Mouse (Mus musculus) embryonic facial prominence, embryonic 13.5 days (tissue): ENCODE measurements around the gene Trdn. TPM values are rescaled to one million over a fixed set of nuclear protein-coding genes. Genes with fewer than 3 reads are reported as not detected.

Experiments
- ATAC-seq: fragments of 200-750 bp; cut with Nextera tagmentation; 2 replicates; pipeline ENCODE4 v1.8.0; 2017; ENCODE audit warnings: low read depth; ENCODE audit not compliant: insufficient number of reproducible peaks, insufficient read depth, low FRiP score, low TSS enrichment
- H3K27ac ChIP-seq: fragments of 300-500 bp; sonication (generic); 2 replicates; pipeline ENCODE4 v1.5.1; 2015; ENCODE audit warnings: moderate library complexity, mild to moderate bottlenecking, inconsistent platforms
- H3K27me3 ChIP-seq: fragments of 300-500 bp; sonication (generic); 2 replicates; pipeline ENCODE4 v1.6.1; 2015; ENCODE audit warnings: mild to moderate bottlenecking, inconsistent platforms
- H3K36me3 ChIP-seq: fragments of 300-500 bp; sonication (generic); 2 replicates; pipeline ENCODE4 v1.6.1; 2015; ENCODE audit warnings: mild to moderate bottlenecking, inconsistent platforms
- H3K4me1 ChIP-seq: fragments of 300-500 bp; sonication (generic); 2 replicates; pipeline ENCODE4 v1.6.1; 2015; ENCODE audit warnings: inconsistent platforms
- H3K4me2 ChIP-seq: fragments of 300-500 bp; sonication (generic); 2 replicates; pipeline ENCODE4 v1.6.1; 2015; ENCODE audit warnings: moderate library complexity, mild to moderate bottlenecking, inconsistent platforms
- H3K4me3 ChIP-seq: fragments of 300-500 bp; sonication (generic); 2 replicates; pipeline ENCODE4 v1.5.1; 2015; ENCODE audit warnings: mild to moderate bottlenecking, inconsistent platforms
- H3K9ac ChIP-seq: fragments of 300-500 bp; sonication (generic); 2 replicates; pipeline ENCODE4 v1.6.1; 2015; ENCODE audit warnings: mild to moderate bottlenecking, inconsistent platforms
- H3K9me3 ChIP-seq: fragments of 300-500 bp; sonication (generic); 2 replicates; pipeline ENCODE4 v1.6.1; 2016; ENCODE audit warnings: inconsistent platforms
- WGBS: fragments of 180-500 bp; shearing (Covaris S2); methylation state at CpG from one replicate; pipeline ENCODE4 v1.1.7; 2015; ENCODE audit warnings: mixed read lengths; 5-methylcytosine and 5-hydroxymethylcytosine counted together
- polyA plus RNA-seq: library from polyadenylated mRNA; unstranded; fragments of >200 nt; fragmentation: Nextera tagmentation; extraction: Ambion mirVana; gene quantifications from 2 replicates; pipeline ENCODE4 v1.2.1, GENCODE M21; 2015

Trdn gene
- polyA plus RNA-seq = 0.89 and 0.99 TPM in 2 replicates

GRCm38 (mm10) chr10:33080254-33080653, at the start of gene Trdn:
Gene Trdn, plus strand, starts transcription at chr10:33080554.
- Histone ChIP-seq H3K9me3 (no peaks in the 10 kb centered on the region), H3K27ac (no peak within 1 kb of the TSS), H3K36me3 (no peaks in the 10 kb centered on the region), H3K27me3 (no peaks in the 10 kb centered on the region), H3K4me3 (no peak within 1 kb of the TSS), H3K9ac (no peak within 1 kb of the TSS), H3K4me1 (no peaks in the 10 kb centered on the region), H3K4me2 (no peak within 1 kb of the TSS)
- WGBS = 74% methylated on average over 1 of the region's 1 CpGs
- ATAC-seq = no peak

- Histone ChIP-seq H3K4me2 (no peak overlapping the region), H3K27ac (no peak overlapping the region), H3K4me3 (no peak overlapping the region), H3K36me3 (no peaks in the 10 kb centered on the region), H3K4me1 (no peaks in the 10 kb centered on the region), H3K27me3 (no peaks in the 10 kb centered on the region), H3K9ac (no peak overlapping the region), H3K9me3 (no peaks in the 10 kb centered on the region)
- no peak for ATAC-seq
- 70% methylated on average over 1 of the region's 1 CpGs for WGBS
Measured at GRCm38 (mm10) chr10:33060771-33061170, 19.6 kb upstream of the Trdn start.

- no peak overlapping the region for H3K4me2 ChIP-seq
- no peak overlapping the region for H3K4me3 ChIP-seq
- H3K27me3 ChIP-seq = no peaks in the 10 kb centered on the region
- H3K27ac ChIP-seq = no peak overlapping the region
- WGBS = 85% methylated on average over 1 of the region's 1 CpGs
- ATAC-seq = no peak
- H3K9ac ChIP-seq = no peak overlapping the region
- H3K4me1 ChIP-seq = no peaks in the 10 kb centered on the region
- no peaks in the 10 kb centered on the region for H3K36me3 ChIP-seq
- H3K9me3 ChIP-seq = no peaks in the 10 kb centered on the region
Measured at GRCm38 (mm10) chr10:33065566-33065965, 14.8 kb upstream of the Trdn start.

GRCm38 (mm10) chr10:33073126-33073525, 7.2 kb upstream of the Trdn start:
- Histone ChIP-seq H3K4me3 (no peak overlapping the region), H3K27me3 (no peaks in the 10 kb centered on the region), H3K4me2 (no peak overlapping the region), H3K9me3 (no peaks in the 10 kb centered on the region), H3K9ac (no peak overlapping the region), H3K4me1 (no peaks in the 10 kb centered on the region), H3K27ac (no peak overlapping the region), H3K36me3 (no peaks in the 10 kb centered on the region)
- whole genome bisulfite sequencing = 62% methylated on average over 3 of the region's 3 CpGs
- no peak for ATAC-seq

GRCm38 (mm10) chr10:33082151-33082844, 1.9 kb downstream of the Trdn start:
- ATAC-seq = no peak

GRCm38 (mm10) chr10:33082961-33083626, 2.7 kb downstream of the Trdn start:
- H3K27me3 ChIP-seq = no peaks in the 10 kb centered on the region
- H3K9ac ChIP-seq = no peak overlapping the region
- no peaks in the 10 kb centered on the region for H3K36me3 ChIP-seq
- WGBS = 75% methylated on average over 1 of the region's 1 CpGs
- no peak overlapping the region for H3K4me3 ChIP-seq
- H3K4me1 ChIP-seq = no peaks in the 10 kb centered on the region
- no peak for ATAC-seq
- H3K9me3 ChIP-seq = no peaks in the 10 kb centered on the region
- H3K27ac ChIP-seq = no peak overlapping the region
- no peak overlapping the region for H3K4me2 ChIP-seq

More at GRCm38 (mm10) chr10:33082151-33082844, 1.9 kb downstream of the Trdn start:
- no peaks in the 10 kb centered on the region for H3K9me3 ChIP-seq
- no peak overlapping the region for H3K4me3 ChIP-seq
- 63% methylated on average over 2 of the region's 2 CpGs for WGBS
- H3K27ac ChIP-seq = no peak overlapping the region
- H3K36me3 ChIP-seq = no peaks in the 10 kb centered on the region
- no peaks in the 10 kb centered on the region for H3K4me1 ChIP-seq
- no peaks in the 10 kb centered on the region for H3K27me3 ChIP-seq
- H3K4me2 ChIP-seq = no peak overlapping the region
- no peak overlapping the region for H3K9ac ChIP-seq

- ATAC-seq = no peak
- no peaks in the 10 kb centered on the region for H3K4me1 ChIP-seq
- no peaks in the 10 kb centered on the region for H3K36me3 ChIP-seq
- H3K27ac ChIP-seq = no peak overlapping the region
- no peak overlapping the region for H3K4me2 ChIP-seq
- no peaks in the 10 kb centered on the region for H3K9me3 ChIP-seq
- 70% methylated on average over 5 of the region's 5 CpGs for WGBS
- H3K27me3 ChIP-seq = no peaks in the 10 kb centered on the region
- H3K9ac ChIP-seq = no peak overlapping the region
- no peak overlapping the region for H3K4me3 ChIP-seq
Measured at GRCm38 (mm10) chr10:33083627-33084158, 3.3 kb downstream of the Trdn start.

GRCm38 (mm10) chr10:33088403-33088802, 8.0 kb downstream of the Trdn start:
- ATAC-seq = no peak
- no peak overlapping the region for H3K4me3 ChIP-seq
- H3K4me2 ChIP-seq = no peak overlapping the region
- no peaks in the 10 kb centered on the region for H3K27me3 ChIP-seq
- no peak overlapping the region for H3K27ac ChIP-seq
- H3K9ac ChIP-seq = no peak overlapping the region
- H3K36me3 ChIP-seq = no peaks in the 10 kb centered on the region
- H3K4me1 ChIP-seq = no peaks in the 10 kb centered on the region
- no peaks in the 10 kb centered on the region for H3K9me3 ChIP-seq

GRCm38 (mm10) chr10:33092400-33092799, 12.0 kb downstream of the Trdn start:
- no peak for ATAC-seq
- H3K9me3 ChIP-seq = no peaks in the 10 kb centered on the region
- H3K4me3 ChIP-seq = no peak overlapping the region
- WGBS = 65% methylated on average over 1 of the region's 1 CpGs
- H3K9ac ChIP-seq = no peak overlapping the region
- H3K36me3 ChIP-seq = no peaks in the 10 kb centered on the region
- H3K27me3 ChIP-seq = no peaks in the 10 kb centered on the region
- no peak overlapping the region for H3K4me2 ChIP-seq
- H3K27ac ChIP-seq = no peak overlapping the region
- no peaks in the 10 kb centered on the region for H3K4me1 ChIP-seq

- Histone ChIP-seq H3K27me3 (no peaks in the 10 kb centered on the region), H3K4me1 (no peaks in the 10 kb centered on the region), H3K4me3 (no peak overlapping the region), H3K9ac (no peak overlapping the region), H3K27ac (no peak overlapping the region), H3K36me3 (no peaks in the 10 kb centered on the region), H3K4me2 (no peak overlapping the region), H3K9me3 (no peaks in the 10 kb centered on the region)
- no peak for ATAC-seq
Measured at GRCm38 (mm10) chr10:33107942-33108341, 27.6 kb downstream of the Trdn start.

- no peaks in the 10 kb centered on the region for H3K9me3 ChIP-seq
- no peaks in the 10 kb centered on the region for H3K36me3 ChIP-seq
- H3K9ac ChIP-seq = no peak overlapping the region
- H3K4me1 ChIP-seq = no peaks in the 10 kb centered on the region
- H3K4me3 ChIP-seq = no peak overlapping the region
- no peak overlapping the region for H3K27ac ChIP-seq
- ATAC-seq = no peak
- H3K4me2 ChIP-seq = no peak overlapping the region
- H3K27me3 ChIP-seq = no peaks in the 10 kb centered on the region
Measured at GRCm38 (mm10) chr10:33123028-33123427, 42.7 kb downstream of the Trdn start.

GRCm38 (mm10) chr10:33144911-33145310, 64.6 kb downstream of the Trdn start:
- 77% methylated on average over 1 of the region's 1 CpGs for WGBS
- no peaks in the 10 kb centered on the region for H3K4me1 ChIP-seq
- H3K9me3 ChIP-seq = no peaks in the 10 kb centered on the region
- no peaks in the 10 kb centered on the region for H3K27me3 ChIP-seq
- H3K4me3 ChIP-seq = no peak overlapping the region
- ATAC-seq = no peak
- H3K27ac ChIP-seq = no peak overlapping the region
- no peak overlapping the region for H3K9ac ChIP-seq
- H3K36me3 ChIP-seq = no peaks in the 10 kb centered on the region
- H3K4me2 ChIP-seq = no peak overlapping the region
